Comparison of ENCODE assay signal across 8 mouse cellular contexts in the genomic region with DNA sequence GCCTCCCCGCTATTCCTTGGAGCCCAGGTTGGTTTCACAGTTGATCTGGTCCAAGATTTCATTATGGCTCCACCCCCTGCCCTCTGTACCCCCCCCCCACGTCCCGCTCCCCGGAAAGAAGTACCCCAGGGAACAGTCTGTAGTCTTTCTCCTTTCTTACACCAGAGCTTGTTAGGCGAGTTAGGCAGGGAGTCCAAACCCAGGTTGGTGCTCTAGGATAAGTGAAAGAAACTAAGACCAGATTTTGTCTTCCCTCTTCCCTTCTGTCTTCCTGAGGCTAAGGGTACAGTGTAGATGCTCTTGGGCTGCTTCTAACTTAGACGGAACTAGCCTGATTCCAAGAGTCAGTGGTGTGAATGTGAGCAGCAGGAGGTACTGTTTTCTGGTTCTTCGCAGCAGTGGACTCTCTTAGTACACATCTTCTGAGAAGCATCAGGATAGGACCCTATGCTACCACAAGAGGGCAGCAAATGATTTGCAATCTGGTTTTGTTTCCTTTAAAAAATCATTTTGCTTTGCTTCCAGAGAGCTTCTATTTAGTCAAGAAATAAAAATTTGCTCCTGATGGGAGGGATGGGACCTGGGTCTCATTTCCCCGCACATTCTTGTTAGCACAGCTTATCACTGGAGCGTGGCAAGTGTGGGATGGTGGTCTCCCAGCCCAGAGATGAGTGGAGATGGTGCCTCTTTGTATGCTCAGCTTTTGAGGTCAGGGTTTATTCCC.
A peak's percentile ranks its signal among the peaks of the same experiment; 100 is the strongest.
DNase-seq lines count a peak whose midpoint lies in the region; ATAC-seq lines count a peak whose summit lies in the region.

No protein-coding gene starts in this region.

- 0 out of 2 replicates have a peak overlapping the region, but pooled peaks have one; percentile 0 for H3K4me2 ChIP-seq in heart, embryonic 11.5 days
- H3K4me2 ChIP-seq in lung, embryonic 16.5 days (ENCODE audit: low read depth, low read length), result no peak overlapping the region

- H3K9ac ChIP-seq in heart, embryonic 11.5 days (ENCODE audit: low read depth, low read length), result no peak overlapping the region
- H3K9ac ChIP-seq in lung, embryonic 16.5 days (ENCODE audit: low read length), result no peak overlapping the region

- H3K27ac ChIP-seq in heart, embryonic 11.5 days (ENCODE audit: low read depth, low read length), result no peak overlapping the region
- H3K27ac ChIP-seq in lung, embryonic 16.5 days (ENCODE audit: low read length), result no peak overlapping the region

- no peak overlapping the region for H3K4me3 ChIP-seq in heart, embryonic 11.5 days (ENCODE audit: low read depth, low read length)
- no peak overlapping the region for H3K4me3 ChIP-seq in lung, embryonic 16.5 days (ENCODE audit: low read length)

- H3K9me3 ChIP-seq in heart, embryonic 11.5 days (replicated peaks; ENCODE audit: control insufficient read depth, low read length), result no peaks in the 10 kb centered on the region
- H3K9me3 ChIP-seq in lung, embryonic 16.5 days (ENCODE audit: control insufficient read depth, low read length), result no peaks in the 10 kb centered on the region

- no peak for ATAC-seq in heart, embryonic 11.5 days (replicated peaks; ENCODE audit: insufficient number of reproducible peaks, low FRiP score, low TSS enrichment)
- 0 out of 2 replicates have a peak, but pooled peaks have one; percentile 38 for ATAC-seq in lung, embryonic 16.5 days (ENCODE audit: low read depth)
- no peak for ATAC-seq in inflammation-experienced regulatory T-cells, adult 6 months

- 10% methylated on average over 9 of the region's 9 CpGs for WGBS in heart, embryonic 11.5 days (ENCODE audit: insufficient replicate concordance)
- WGBS in lung, embryonic 16.5 days, result 8% methylated on average over 9 of the region's 9 CpGs

- no peaks in the 10 kb centered on the region for H3K27me3 ChIP-seq in heart, embryonic 11.5 days (ENCODE audit: control insufficient read depth, insufficient read depth, low read length)
- no peaks in the 10 kb centered on the region for H3K27me3 ChIP-seq in lung, embryonic 16.5 days (ENCODE audit: control insufficient read depth, insufficient read depth, low read depth, low read length)

- no peaks in the 10 kb centered on the region for H3K36me3 ChIP-seq in heart, embryonic 11.5 days (ENCODE audit: control insufficient read depth, insufficient read depth, low read length)
- H3K36me3 ChIP-seq in lung, embryonic 16.5 days (ENCODE audit: control insufficient read depth, insufficient read depth, low read length), result no peaks in the 10 kb centered on the region

- H3K4me1 ChIP-seq in heart, embryonic 11.5 days (ENCODE audit: control insufficient read depth, insufficient read depth, low read length), result no peaks in the 10 kb centered on the region
- no peaks in the 10 kb centered on the region for H3K4me1 ChIP-seq in lung, embryonic 16.5 days (replicated peaks; ENCODE audit: control insufficient read depth, insufficient read depth, low read length)

- DNase-seq in A20 (ENCODE audit: low read depth, low spot score) (peak; percentile 59), ES-CJ7 (ENCODE audit: low read depth, low spot score) (peak; percentile 80)
- DNase-seq in cerebellum, postnatal 14 days, result peak; percentile 75 to 76
- DNase-seq in kidney, postnatal 10 days, result peak; percentile 46
- peak; percentile 81 to 84 for DNase-seq in right cerebral cortex, adult 2 months (ENCODE audit: low spot score in 2 of 2)
